Mouse (Mus musculus): ENCODE measurements at regions not wholly inside any gene's neighbourhood (a gene's known extent, or its start where the extent isn't known, plus 50 kb on each side); places are given as distances from the start of the nearest gene placed in this dataset.

DNA sequence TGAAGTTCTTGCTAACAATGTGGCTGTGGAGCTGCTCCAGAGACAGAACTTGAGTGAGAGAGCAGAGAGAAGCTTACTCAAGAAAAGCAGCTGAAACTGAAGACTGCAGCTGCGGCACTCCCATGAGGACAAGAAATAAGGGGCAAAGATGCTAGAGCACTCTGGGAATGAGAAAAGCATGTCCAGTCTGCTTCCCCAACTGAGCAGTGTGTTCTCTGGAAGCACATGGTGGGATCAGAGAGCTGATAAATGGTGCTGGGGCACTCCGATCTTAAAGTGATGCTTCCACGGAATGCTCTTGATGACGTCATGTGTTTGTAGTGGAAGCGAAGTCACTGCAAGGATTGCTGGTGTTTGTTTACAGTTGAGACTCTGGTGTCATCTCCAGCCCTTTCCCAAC is 186.1 kb upstream of the Phactr1 start:
- no peak for DNase-seq (ENCODE audit: low spot score in 2 of 2)

DNA sequence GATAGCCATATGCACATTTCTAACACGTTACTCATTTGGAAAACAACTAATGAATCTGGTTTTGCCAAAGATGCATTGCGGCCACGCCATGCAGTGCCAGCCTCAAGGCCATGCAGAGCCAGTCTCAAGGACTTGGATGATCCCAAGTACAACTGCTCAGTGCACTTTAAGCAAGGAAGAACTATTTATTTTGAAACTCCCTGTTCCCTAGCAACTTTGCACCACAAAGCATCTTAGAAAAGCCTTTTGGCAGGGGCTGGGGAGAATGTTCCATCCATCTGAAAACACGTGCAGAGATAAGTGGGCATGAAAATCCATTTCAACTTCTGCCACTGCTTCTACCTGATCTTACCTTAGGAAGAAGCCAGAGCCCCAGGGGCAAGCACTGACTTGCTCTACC is 182.1 kb upstream of the Phactr1 start:
- DNase-seq (ENCODE audit: low spot score in 2 of 2): no peak
- intact Hi-C loops (cut with DNase I): no loop called here

More for the DNA sequence above, 186.1 kb upstream of the Phactr1 start:
- intact Hi-C loops (cut with DNase I): no loop called here

DNA sequence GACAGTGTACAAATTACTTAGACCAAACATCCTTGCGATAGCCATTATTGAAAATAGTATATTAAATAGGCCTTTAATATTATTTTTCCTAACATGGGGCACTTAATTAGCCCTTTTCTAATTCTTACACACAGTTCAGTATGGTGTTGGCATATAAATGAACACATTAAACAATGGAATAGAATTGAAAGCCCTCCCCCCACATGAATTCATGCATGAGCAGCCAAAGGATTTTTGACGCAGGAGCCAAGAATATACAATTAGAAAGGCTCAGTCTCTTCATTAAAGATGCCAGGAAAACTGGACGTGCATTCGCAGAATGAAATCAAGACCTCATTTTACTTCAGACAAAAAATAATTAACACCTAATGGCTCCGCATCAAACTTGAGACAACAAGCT is 172.9 kb upstream of the Phactr1 start:
- intact Hi-C loops (cut with DNase I): no loop called here
- no peak for DNase-seq (ENCODE audit: low spot score in 2 of 2)

DNA sequence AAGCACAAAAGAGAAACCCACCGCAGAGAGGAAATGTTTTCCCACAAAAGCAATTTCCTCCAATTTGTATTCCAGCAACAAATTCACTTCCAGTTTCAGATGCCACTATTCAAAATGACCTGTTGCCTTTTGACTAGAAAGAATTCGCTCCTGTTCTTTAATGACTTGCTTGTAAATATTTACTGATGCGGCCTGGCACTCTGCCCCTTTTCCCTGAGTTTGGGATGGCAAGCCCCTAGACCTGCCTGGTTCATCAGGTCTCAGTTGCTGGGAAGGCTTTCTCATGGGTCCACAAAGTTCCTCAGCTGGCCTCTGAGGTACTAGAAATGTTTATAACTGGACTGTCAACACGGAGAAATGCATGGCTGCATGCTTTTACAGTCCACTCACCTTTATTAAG is 161.7 kb upstream of the Phactr1 start:
- intact Hi-C loops (cut with DNase I): no loop called here
- no peak for DNase-seq (ENCODE audit: low spot score in 2 of 2)

DNA sequence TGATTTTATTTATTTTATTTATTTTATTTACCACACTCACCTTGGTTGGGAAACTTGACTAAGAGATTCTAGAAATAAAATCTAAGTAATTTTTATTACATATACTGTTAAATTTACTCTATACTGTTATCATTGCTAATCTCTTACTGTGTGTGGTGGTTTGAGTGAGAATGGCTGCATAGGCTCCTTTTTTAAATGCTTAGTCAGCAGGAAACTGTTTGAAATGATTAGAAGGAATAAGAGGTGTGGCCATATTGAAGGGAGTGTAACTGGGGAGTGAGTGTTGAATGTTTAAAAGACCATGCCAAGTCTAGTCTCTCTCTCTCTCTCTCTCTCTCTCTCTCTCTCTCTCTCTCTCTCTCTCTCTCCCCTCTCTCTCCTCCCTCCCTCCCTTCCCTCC is 157.9 kb upstream of the Phactr1 start:
- DNase-seq (ENCODE audit: low spot score in 2 of 2): no peak
- intact Hi-C loops (cut with DNase I): no loop called here

DNA sequence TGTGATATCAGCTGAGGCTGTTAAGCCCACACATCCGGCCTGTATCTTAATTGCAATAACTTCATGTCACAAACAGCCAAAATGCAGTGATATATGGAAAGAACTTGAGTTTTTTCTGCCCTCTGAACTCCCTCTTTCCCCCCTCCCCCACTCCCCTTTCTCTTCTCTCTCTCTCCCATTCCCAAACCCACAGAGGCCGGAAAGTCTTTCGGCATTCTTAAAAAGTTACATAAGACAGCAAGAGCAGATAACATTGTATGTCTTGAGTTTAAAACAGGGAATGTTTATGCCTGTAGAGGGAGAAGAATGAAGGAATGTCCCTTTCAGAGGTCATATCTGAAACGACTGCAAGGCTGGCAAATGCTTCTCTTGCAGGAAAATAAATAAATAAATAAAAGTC is 154.3 kb upstream of the Phactr1 start:
- intact Hi-C loops (cut with DNase I): no loop called here
- DNase-seq (ENCODE audit: low spot score in 2 of 2): no peak

DNA sequence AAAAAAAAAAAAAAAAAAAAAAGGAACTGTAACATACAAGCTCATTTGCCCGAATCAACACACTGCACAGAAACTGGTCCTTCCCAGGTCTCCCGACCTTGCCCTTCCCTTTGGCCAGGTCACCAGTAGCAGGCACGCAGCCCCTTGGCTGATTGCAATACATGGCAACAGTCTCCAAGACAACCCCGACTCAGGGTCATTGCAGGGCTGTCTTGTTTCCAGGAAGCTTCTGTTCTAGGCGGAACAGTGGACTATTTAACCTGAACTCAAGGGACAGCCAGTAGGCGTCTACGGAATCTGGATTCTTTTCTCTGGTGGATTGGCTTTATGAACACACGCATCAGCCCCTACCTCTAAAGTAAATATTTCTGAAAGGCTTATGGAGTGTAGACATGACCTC is 153.5 kb upstream of the Phactr1 start:
- no peak for DNase-seq (ENCODE audit: low spot score in 2 of 2)
- intact Hi-C loops (cut with DNase I): no loop called here

DNA sequence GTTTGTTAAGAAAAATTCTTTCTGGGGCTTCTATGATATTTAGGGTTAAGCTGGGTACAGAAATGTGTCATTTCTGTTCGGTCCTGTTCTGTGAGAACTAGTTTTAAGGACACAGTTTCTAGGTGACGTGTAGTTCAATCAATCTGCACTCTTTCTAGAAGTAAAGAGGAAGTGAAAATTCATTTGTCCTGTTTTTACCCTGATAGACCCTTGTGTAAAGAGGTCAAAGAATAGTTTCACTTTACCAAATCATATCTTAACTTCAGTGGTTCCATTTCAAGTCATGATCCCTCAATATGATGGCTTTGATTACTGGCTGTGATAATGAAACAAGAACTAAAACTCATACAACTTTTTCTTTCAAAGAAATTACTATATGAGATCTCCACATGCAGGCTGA is 152.3 kb upstream of the Phactr1 start:
- intact Hi-C loops (cut with DNase I): no loop called here
- no peak for DNase-seq (ENCODE audit: low spot score in 2 of 2)

DNA sequence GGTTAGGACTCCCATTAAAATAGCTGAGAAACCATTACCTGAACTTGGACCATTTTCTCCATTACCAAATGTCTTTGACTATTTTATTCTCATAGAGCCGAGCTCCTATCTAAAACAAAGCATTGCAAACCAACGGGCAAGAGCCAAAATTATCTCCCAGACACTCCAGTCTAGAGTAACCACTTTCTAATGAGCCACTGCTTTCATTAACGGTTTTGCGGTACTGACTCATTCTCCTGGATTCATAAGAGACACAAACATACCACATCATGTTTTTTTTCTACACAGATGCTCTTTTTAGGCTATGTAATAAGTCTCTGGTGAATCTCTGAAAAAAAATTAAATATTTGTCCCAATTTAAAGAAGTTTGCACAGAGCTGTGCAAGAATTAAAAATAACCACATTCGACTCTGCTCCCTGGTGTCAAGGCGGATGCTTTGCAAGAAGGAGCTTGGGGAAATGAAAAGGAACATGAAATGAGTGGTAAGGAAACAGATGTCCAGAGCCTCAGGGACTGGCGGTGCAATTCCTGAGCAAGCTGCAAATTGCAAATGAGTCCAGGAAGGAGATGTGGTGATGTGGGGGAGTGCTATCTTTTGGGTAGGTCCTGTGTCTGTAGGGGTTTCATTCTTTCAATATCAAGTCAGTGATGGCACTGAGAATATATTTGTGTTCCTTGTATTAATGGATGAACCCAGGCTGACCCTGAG is 143.8 kb upstream of the Phactr1 start:
- intact Hi-C loops (cut with DNase I): no loop called here
- DNase-seq (ENCODE audit: low spot score in 2 of 2): peak; percentile 19 to 29

DNA sequence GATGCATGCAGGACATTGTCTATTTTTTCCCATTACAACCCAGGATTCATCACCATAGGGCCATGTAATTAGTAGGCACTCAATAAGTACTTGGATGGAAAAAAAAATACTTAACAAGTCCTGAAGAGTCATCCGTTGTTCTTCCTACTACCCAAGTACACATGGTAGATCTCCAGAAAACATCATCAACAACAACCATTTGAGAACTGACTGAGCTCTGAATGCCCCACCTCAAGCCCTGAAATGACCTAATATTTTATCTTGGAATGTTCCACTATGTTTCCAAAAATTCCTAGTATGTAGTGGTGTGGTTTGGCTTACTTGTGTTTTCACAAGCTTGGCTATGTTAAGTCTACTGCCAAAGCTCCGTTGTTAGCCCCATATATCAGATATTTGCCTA is 142.4 kb upstream of the Phactr1 start:
- no peak for DNase-seq (ENCODE audit: low spot score in 2 of 2)
- intact Hi-C loops (cut with DNase I): no loop called here

DNA sequence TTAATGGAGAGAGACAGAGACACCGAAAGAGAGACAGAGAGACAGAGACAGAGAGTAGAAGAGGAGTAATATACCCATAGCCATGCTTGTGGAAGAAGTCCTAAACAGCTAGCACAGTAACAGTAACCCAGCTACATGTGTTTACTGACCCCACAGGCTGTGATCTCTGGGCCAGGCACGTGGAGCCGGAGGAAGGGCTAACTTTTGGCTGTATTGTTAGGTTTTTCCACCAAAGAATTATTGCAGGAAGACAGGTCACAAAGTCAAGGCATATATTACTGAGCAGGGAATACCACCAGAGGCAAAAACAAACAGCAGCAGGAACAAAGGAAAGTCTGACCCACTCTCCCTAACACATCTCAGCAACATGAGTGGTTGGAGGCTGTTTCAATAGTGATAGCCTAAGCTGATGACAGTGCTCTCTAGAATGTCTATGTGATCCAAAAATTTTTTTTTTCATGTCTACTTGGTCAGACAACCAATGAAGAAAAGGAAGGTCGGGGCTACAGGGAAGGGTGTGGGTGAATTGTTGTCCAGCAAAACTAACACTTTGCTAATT is 135.8 kb upstream of the Phactr1 start:
- DNase-seq (ENCODE audit: low spot score in 2 of 2): no peak
- intact Hi-C loops (cut with DNase I): no loop called here

DNA sequence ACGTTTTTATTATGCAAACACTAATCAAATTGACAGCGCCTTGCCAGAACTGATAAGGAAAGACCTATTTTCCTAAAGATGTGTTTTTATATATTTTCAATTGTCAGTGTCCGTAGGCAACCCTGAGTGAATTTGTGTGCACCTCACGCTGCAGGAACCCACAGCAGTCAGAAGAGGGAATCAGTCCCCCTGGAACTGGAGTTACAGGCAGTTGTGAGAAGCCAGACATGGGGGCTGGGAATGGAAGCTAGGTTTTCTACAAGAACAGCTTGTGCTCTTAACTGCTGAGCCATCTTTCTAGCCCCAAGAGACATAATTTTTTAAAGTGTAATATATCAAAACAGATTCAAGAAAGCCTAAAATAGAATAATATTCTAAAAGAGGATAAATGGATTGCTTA is 134.0 kb upstream of the Phactr1 start:
- no peak for DNase-seq (ENCODE audit: low spot score in 2 of 2)
- intact Hi-C loops (cut with DNase I): no loop called here

DNA sequence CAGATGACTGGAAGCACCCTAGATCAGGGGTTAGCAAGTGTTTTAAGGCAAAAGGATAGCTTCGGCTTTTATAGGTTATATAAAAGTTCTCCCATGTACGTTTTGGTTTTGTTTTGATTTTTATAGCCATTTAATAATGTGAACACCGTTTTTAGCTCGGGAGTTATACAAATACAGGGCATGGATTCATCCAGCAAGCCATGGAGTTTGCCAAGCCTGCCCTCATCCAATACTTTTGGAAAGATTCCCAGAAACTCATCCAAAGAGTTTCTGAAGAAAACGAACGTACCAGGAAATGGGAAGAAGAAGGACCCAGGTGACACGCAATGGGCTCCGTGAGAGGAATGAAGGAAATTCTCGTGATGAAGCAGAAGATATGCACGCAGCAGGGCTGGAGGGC is 133.6 kb upstream of the Phactr1 start:
- DNase-seq (ENCODE audit: low spot score in 2 of 2): no peak
- intact Hi-C loops (cut with DNase I): no loop called here

DNA sequence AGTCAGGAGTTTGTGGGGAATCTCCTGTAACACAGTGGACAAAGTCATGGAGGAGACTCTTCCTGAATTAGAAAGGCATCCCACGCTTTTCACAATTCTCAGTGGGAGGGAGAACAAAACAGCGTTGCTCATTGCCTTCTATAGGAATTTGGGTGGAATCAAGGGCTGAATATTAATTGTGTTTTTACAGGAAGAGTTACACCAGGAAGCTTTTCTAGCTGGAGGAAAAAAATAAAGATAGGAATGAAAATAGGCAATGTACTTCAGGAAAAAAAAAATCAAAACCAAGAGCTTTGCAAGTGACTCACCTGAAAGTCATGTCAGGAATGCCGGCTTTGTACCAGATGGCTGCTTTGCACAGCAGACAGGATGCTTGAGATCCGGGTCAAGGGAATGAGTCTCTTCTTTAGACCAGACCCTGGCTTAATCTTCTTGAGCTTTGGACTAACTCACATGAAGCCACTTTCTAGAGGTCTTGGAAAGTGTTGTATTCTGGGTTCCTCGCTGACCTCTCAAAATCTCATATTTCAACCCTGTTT is 131.3 kb upstream of the Phactr1 start:
- no peak for DNase-seq (ENCODE audit: low spot score in 2 of 2)
- intact Hi-C loops (cut with DNase I): no loop called here

DNA sequence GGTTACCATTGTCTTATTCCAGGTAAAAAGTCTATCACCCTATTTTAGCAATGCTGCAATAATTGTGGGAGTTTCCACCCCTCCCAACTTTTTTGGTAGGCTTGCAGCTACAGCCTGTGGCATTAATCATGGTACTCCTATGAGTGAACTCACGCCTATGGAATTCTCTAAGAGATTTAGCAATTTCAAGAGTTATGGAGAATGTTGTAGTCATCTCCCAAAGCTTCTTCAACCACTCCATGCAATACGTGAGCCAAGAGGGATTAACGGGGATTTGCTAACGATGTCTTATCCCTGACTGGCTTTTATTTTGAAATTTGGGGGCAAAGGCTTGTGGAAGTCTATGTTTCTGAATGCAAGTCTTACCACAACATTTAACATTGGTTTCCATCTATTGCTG is 125.5 kb upstream of the Phactr1 start:
- intact Hi-C loops (cut with DNase I): no loop called here
- no peak for DNase-seq (ENCODE audit: low spot score in 2 of 2)

DNA sequence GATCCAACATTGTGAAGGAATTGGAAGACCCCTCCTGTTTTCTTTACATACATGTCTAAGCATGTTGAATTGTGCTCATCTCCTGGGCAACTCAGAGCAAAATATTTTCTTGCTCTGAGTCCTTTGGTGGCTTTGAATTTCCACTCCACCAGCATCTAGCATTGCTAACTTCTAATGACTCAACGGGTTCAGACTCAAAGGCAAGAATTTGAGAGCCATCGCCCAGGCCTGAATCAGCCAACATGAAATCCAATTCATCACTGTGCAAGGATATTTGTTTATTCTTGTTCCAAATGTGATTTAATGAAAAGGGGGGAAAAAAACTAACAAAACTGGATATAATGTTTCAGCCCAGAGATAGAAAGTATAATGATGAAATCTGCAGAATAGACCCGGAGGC is 121.9 kb upstream of the Phactr1 start:
- intact Hi-C loops (cut with DNase I): no loop called here
- DNase-seq (ENCODE audit: low spot score in 2 of 2): no peak

DNA sequence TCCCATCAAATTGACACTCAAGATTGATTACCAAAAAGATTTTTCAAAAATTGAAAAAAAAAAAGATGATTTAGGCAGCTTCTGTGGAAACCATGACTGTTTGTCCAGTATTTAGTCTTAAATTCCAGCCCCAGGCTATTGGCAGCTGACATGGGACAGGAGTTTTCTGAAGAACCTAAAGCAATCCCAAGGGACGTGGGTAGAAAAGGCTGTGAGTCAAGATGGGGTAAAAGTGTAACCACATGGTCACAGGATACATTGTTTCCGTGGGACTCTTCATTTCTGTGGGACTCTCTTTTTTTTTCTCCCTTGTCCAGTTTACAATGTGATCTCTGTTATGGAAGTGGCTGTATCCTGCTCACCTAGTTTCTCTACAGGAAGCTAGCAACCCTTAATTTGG is 119.0 kb upstream of the Phactr1 start:
- DNase-seq (ENCODE audit: low spot score in 2 of 2): no peak
- intact Hi-C loops (cut with DNase I): no loop called here

DNA sequence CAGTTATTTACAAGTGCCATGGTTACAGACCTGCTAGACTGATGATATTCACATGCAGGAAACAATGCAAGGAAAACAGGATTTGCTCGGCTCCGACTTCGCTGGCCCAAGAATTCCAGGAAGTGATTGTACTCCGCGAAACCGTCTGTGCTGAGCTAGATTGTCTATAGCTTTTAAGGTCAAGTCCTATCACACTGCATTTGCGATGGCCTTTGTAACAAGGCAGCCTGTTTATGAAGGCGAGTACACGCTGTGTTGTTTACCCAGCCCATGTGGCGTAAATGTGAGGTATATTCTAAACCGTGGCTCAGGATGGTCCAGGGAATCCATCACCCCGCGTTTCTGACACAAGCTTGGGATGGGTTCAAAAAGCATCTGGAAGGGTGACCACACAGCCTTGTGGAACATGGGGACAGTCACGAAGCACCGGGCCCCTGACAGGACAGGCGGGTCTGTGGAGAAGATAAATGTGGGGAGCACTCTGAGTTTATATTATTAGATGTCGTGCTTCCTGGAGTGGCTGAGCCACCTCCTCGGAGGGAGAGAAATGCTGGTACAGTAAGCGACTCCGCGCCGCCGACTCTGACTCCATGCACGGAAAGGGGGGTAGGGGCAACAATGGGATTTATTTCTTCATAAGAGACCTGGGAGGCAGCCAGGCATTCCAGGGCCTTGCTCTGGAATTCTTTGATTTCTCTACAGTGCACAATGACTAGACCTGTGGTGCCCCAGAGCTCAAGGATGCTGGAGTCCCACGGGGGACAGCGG is 114.9 kb upstream of the Phactr1 start:
- no peak for DNase-seq (ENCODE audit: low spot score in 2 of 2)
- intact Hi-C loops (cut with DNase I): no loop called here

DNA sequence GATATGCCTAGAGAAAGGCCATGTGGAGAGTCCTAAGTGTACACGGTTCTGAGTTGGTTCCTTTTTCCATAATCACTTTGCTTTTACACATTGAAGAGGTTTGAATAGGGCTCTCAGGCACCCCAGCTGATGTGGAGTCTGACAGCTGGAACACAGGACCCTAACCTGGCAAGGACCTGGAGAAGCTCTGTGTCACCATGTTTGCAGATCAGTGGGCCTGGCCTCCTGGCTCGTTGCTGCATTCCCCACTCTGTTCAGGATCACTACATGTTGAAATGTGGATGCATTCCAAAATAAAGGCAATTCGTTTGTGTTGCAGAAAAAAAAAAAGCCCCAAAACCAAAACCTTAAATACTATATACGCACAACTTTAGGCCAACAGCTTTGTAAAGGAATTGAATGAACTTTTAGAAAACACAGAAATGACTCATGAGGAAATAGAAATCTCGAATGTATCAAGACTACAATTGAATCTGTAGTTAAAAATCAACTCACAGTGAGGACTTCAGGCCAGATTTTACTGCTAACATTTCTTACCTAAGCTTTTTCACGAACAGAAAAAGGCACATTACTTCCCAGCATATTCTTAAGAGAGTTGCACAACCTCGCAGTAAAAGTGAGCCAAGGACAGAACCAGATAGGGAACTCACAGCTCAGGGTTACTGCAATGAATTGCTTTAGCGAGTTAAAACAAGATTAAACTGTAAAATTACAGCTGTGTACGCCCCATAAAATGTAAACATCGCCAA is 109.6 kb upstream of the Phactr1 start:
- DNase-seq (ENCODE audit: low spot score in 2 of 2): no peak
- intact Hi-C loops (cut with DNase I): no loop called here

DNA sequence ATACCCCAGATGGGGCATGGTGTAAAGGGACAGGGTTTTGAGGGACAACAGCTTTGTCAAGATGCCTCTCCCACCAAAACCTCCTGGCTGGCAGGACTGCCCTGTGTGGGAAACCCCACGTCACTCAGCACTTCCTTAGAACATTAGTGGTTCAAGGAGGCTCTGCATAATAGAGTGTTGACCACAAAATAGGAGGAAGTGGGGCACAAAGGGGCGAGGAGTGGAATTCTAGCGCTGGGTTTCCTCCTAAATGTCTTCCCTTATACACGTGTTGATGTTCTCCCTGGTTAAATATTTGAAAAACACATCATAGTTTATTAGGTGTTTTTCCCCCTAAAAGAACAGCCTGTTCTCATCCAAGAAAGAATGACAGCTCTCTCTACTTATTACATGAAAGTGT is 106.2 kb upstream of the Phactr1 start:
- intact Hi-C loops (cut with DNase I): no loop called here
- no peak for DNase-seq (ENCODE audit: low spot score in 2 of 2)
